Mouse (Mus musculus) layer of hippocampus, postnatal 14 days (tissue): ENCODE data around the gene Poll. TPM values are rescaled to one million over a fixed set of nuclear protein-coding genes. Genes with fewer than 3 reads are reported as not detected.

ENCODE experiments used
- DNase-seq, 2 experiments: peaks; one replicate each; pipeline ENCODE4 v3.0.0; 2021 to 2022; ENCODE audit warnings: low spot score in 2 of 2, mixed read lengths in 1 of 2
- long read RNA-seq, 2 experiments: library from polyadenylated mRNA; stranded (forward); transcript quantifications; one replicate each; pipeline ENCODE4 v2.0.0; 2021
- total RNA-seq, 2 experiments: library from RNA; stranded (reverse); gene quantifications; 2 replicates each; pipeline ENCODE4 v1.2.3; 2021

Gene Poll
- total RNA-seq, result 1 to 10 TPM; 7.5 to 8.0 TPM
- long read RNA-seq, experiment 1, partial matches to known transcripts, result 0 of 2 reads
- long read RNA-seq, experiment 1, other reads (novel, unspliced or antisense), result 0 of 2 reads
- long read RNA-seq, experiment 2, partial matches to known transcripts, result 4 of 5 reads
- long read RNA-seq, experiment 2, other reads (novel, unspliced or antisense), result 0 of 5 reads

GRCm38 (mm10) chr19:45560153-45560890 lies at the start of gene Poll, which contains the start of gene Gm17018:
Gene Poll (minus strand): TSS chr19:45560531.
Gene Gm17018 (plus strand): TSS chr19:45560615.
- peak; percentile 79 to 87 for DNase-seq

GRCm38 (mm10) chr19:45608648-45609339 lies 48.5 kb upstream of the Poll start:
- no peak for DNase-seq

GRCm38 (mm10) chr19:45607479-45607878 lies 47.1 kb upstream of the Poll start:
- DNase-seq, result no peak

GRCm38 (mm10) chr19:45606701-45607100 lies 46.4 kb upstream of the Poll start:
- no peak for DNase-seq

- no peak for DNase-seq
Observed at GRCm38 (mm10) chr19:45602606-45603005, 42.3 kb upstream of the Poll start.

GRCm38 (mm10) chr19:45597106-45597505 lies 36.8 kb upstream of the Poll start:
- DNase-seq, result no peak

GRCm38 (mm10) chr19:45596434-45596833 lies 36.1 kb upstream of the Poll start:
- no peak for DNase-seq

GRCm38 (mm10) chr19:45596019-45596418 lies 35.7 kb upstream of the Poll start:
- DNase-seq, result peak in 1 of 2 experiments; percentile 41

- no peak for DNase-seq
Observed at GRCm38 (mm10) chr19:45595481-45595880, 35.1 kb upstream of the Poll start.

GRCm38 (mm10) chr19:45594079-45594478 lies 33.7 kb upstream of the Poll start:
- DNase-seq, result no peak

GRCm38 (mm10) chr19:45592916-45593315 lies 32.6 kb upstream of the Poll start:
- DNase-seq, result no peak

- DNase-seq, result no peak
Observed at GRCm38 (mm10) chr19:45591704-45592103, 31.4 kb upstream of the Poll start.

- DNase-seq, result no peak
Observed at GRCm38 (mm10) chr19:45589761-45590160, 29.4 kb upstream of the Poll start.

- no peak for DNase-seq
Observed at GRCm38 (mm10) chr19:45587509-45588292, 27.4 kb upstream of the Poll start.

- DNase-seq, result no peak
Observed at GRCm38 (mm10) chr19:45586850-45587249, 26.5 kb upstream of the Poll start.

GRCm38 (mm10) chr19:45584856-45585620 lies 24.7 kb upstream of the Poll start:
- no peak for DNase-seq

GRCm38 (mm10) chr19:45583136-45583535 lies 22.8 kb upstream of the Poll start:
- no peak for DNase-seq

GRCm38 (mm10) chr19:45582161-45582560 lies 21.8 kb upstream of the Poll start:
- no peak for DNase-seq

GRCm38 (mm10) chr19:45581257-45581656 lies 20.9 kb upstream of the Poll start:
- peak; percentile 51 to 52 for DNase-seq

- DNase-seq, result no peak
Observed at GRCm38 (mm10) chr19:45580235-45580634, 19.9 kb upstream of the Poll start.

GRCm38 (mm10) chr19:45579416-45579815 lies 19.1 kb upstream of the Poll start:
- no peak for DNase-seq
